Mouse (Mus musculus) intestine, embryonic 14.5 days (tissue): ENCODE results near the gene Iqcc. TPM values are rescaled to one million over a fixed set of nuclear protein-coding genes. Genes with fewer than 3 reads are reported as not detected.
A peak's percentile ranks its signal among the peaks of the same experiment; 100 is the strongest.

Experiments used
- ATAC-seq: fragments of 200-750 bp; cut with Nextera tagmentation; replicated peaks from 2 replicates; pipeline ENCODE4 v1.8.0; 2017; ENCODE audit warnings: low read depth, moderate number of reproducible peaks, moderate TSS enrichment, moderate library complexity; ENCODE audit not compliant: low FRiP score, low TSS enrichment
- DNase-seq: peaks from one replicate; pipeline ENCODE4 v3.0.0-alpha.2; 2018; ENCODE audit warnings: low spot score
- H3K27ac ChIP-seq: fragments of 300-500 bp; sonication (generic); 2 replicates; pipeline ENCODE4 v1.5.1; 2014; ENCODE audit warnings: low read depth, mild to moderate bottlenecking, control low read depth
- H3K27me3 ChIP-seq: fragments of 300-500 bp; sonication (generic); replicated peaks from 2 replicates; pipeline ENCODE4 v1.6.1; 2014; ENCODE audit warnings: low read length, control low read depth; ENCODE audit not compliant: control insufficient read depth, insufficient read depth
- H3K36me3 ChIP-seq: fragments of 300-500 bp; sonication (generic); 2 replicates; pipeline ENCODE4 v1.6.1; 2014; ENCODE audit warnings: low read length, control low read depth; ENCODE audit not compliant: control insufficient read depth, insufficient read depth
- H3K4me1 ChIP-seq: fragments of 300-500 bp; sonication (generic); replicated peaks from 2 replicates; pipeline ENCODE4 v1.6.1; 2014; ENCODE audit warnings: low read length, control low read depth, mixed read lengths; ENCODE audit not compliant: control insufficient read depth, insufficient read depth
- H3K4me2 ChIP-seq: fragments of 300-500 bp; sonication (generic); 2 replicates; pipeline ENCODE4 v1.6.1; 2014; ENCODE audit warnings: low read length
- H3K4me3 ChIP-seq: fragments of 300-500 bp; sonication (generic); 2 replicates; pipeline ENCODE4 v1.5.1; 2014; ENCODE audit warnings: low read depth, low read length, control low read depth, mixed read lengths
- H3K9ac ChIP-seq: fragments of 300-500 bp; sonication (generic); 2 replicates; pipeline ENCODE4 v1.6.1; 2014; ENCODE audit warnings: mild to moderate bottlenecking, low read length
- H3K9me3 ChIP-seq: fragments of 300-500 bp; sonication (generic); 2 replicates; pipeline ENCODE4 v1.6.1; 2016; ENCODE audit warnings: low read length, control low read depth; ENCODE audit not compliant: control insufficient read depth
- WGBS: fragments of 180-500 bp; shearing (Covaris S2); extraction: QIAGEN DNeasy Blood & Tissue Kit; methylation state at CpG from one replicate; pipeline ENCODE4 v1.1.7; 2014; 5-methylcytosine and 5-hydroxymethylcytosine counted together
- polyA plus RNA-seq: library from polyadenylated mRNA; unstranded; fragments of >200 nt; fragmentation: Nextera tagmentation; extraction: Ambion mirVana; gene quantifications from 2 replicates; pipeline ENCODE4 v1.2.1, GENCODE M21; 2014

Gene Iqcc
- polyA plus RNA-seq, result 26.2 and 26.4 TPM in 2 replicates

GRCm38 (mm10) chr4:129618786-129619691 is at the start of gene Iqcc:
Gene Iqcc, minus strand, starts transcription at chr4:129619099.
- Histone ChIP-seq H3K36me3 (peaks cover 19% of the 10 kb centered on the region), H3K9ac (peak within 1 kb of the TSS; percentile 83), H3K27ac (peak within 1 kb of the TSS; percentile 82), H3K4me1 (peaks cover 16% of the 10 kb centered on the region), H3K4me2 (peak within 1 kb of the TSS; percentile 87), H3K27me3 (no peaks in the 10 kb centered on the region), H3K9me3 (no peaks in the 10 kb centered on the region), H3K4me3 (peak within 1 kb of the TSS; percentile 77)
- DNase-seq (peak; percentile 92), ATAC-seq (peak; percentile 88)
- 5% methylated on average over 43 of the region's 44 CpGs for WGBS

- no peak for ATAC-seq
- 85% methylated on average over 3 of the region's 3 CpGs for WGBS
- no peaks in the 10 kb centered on the region for H3K9me3 ChIP-seq
- H3K4me1 ChIP-seq, result peaks cover 6% of the 10 kb centered on the region; the same call in 1 of the 2 replicates
- peaks cover 56% of the 10 kb centered on the region for H3K36me3 ChIP-seq
- no peak overlapping the region for H3K4me3 ChIP-seq
- DNase-seq, result no peak
- H3K4me2 ChIP-seq, result no peak overlapping the region
- H3K27me3 ChIP-seq, result no peaks in the 10 kb centered on the region
- no peak overlapping the region for H3K9ac ChIP-seq
- no peak overlapping the region for H3K27ac ChIP-seq
Observed at GRCm38 (mm10) chr4:129662255-129662813, 43.4 kb upstream of the Iqcc start.

GRCm38 (mm10) chr4:129661584-129661983 is 42.7 kb upstream of the Iqcc start:
- ATAC-seq (no peak), DNase-seq (no peak)
- Histone ChIP-seq H3K4me1 (peaks cover 6% of the 10 kb centered on the region; the same call in 1 of the 2 replicates), H3K4me2 (no peak overlapping the region), H3K4me3 (no peak overlapping the region), H3K36me3 (peaks cover 60% of the 10 kb centered on the region), H3K9me3 (no peaks in the 10 kb centered on the region), H3K27me3 (no peaks in the 10 kb centered on the region), H3K9ac (no peak overlapping the region), H3K27ac (peak overlapping the region; percentile 23; the same call in 1 of the 2 replicates)
- WGBS, result 42% methylated on average over 3 of the region's 3 CpGs

- ATAC-seq (no peak), DNase-seq (no peak)
- Histone ChIP-seq H3K4me3 (no peak overlapping the region), H3K9ac (no peak overlapping the region), H3K4me2 (no peak overlapping the region), H3K27me3 (no peaks in the 10 kb centered on the region), H3K9me3 (no peaks in the 10 kb centered on the region), H3K27ac (no peak overlapping the region), H3K4me1 (no peaks in the 10 kb centered on the region), H3K36me3 (peaks cover 98% of the 10 kb centered on the region)
- WGBS, result 90% methylated on average over 14 of the region's 14 CpGs
Observed at GRCm38 (mm10) chr4:129654770-129655169, 35.9 kb upstream of the Iqcc start.

GRCm38 (mm10) chr4:129650359-129650758 is 31.5 kb upstream of the Iqcc start:
- ATAC-seq, result no peak
- Histone ChIP-seq H3K9me3 (no peaks in the 10 kb centered on the region), H3K4me1 (no peaks in the 10 kb centered on the region), H3K4me2 (no peak overlapping the region), H3K4me3 (no peak overlapping the region), H3K36me3 (peaks cover 98% of the 10 kb centered on the region), H3K27ac (no peak overlapping the region), H3K9ac (no peak overlapping the region), H3K27me3 (no peaks in the 10 kb centered on the region)
- WGBS, result 96% methylated on average over 8 of the region's 8 CpGs
- DNase-seq, result no peak

- WGBS, result 78% methylated on average over 1 of the region's 1 CpGs
- H3K4me2 ChIP-seq, result no peak overlapping the region
- no peaks in the 10 kb centered on the region for H3K27me3 ChIP-seq
- no peak overlapping the region for H3K4me3 ChIP-seq
- no peaks in the 10 kb centered on the region for H3K9me3 ChIP-seq
- no peak overlapping the region for H3K9ac ChIP-seq
- peaks cover 96% of the 10 kb centered on the region for H3K36me3 ChIP-seq
- DNase-seq, result no peak
- H3K4me1 ChIP-seq, result no peaks in the 10 kb centered on the region
- ATAC-seq, result no peak
- H3K27ac ChIP-seq, result no peak overlapping the region
Observed at GRCm38 (mm10) chr4:129648656-129649055, 29.8 kb upstream of the Iqcc start.

GRCm38 (mm10) chr4:129645204-129645603 is 26.3 kb upstream of the Iqcc start:
- no peak overlapping the region for H3K9ac ChIP-seq
- H3K4me3 ChIP-seq, result no peak overlapping the region
- H3K4me2 ChIP-seq, result no peak overlapping the region
- ATAC-seq (no peak), DNase-seq (no peak)
- H3K27ac ChIP-seq, result no peak overlapping the region
- no peaks in the 10 kb centered on the region for H3K9me3 ChIP-seq
- H3K36me3 ChIP-seq, result peaks cover 67% of the 10 kb centered on the region
- H3K4me1 ChIP-seq, result peaks cover 5% of the 10 kb centered on the region; the same call in 1 of the 2 replicates
- no peaks in the 10 kb centered on the region for H3K27me3 ChIP-seq
- 86% methylated on average over 6 of the region's 6 CpGs for WGBS

- Histone ChIP-seq H3K9me3 (no peaks in the 10 kb centered on the region), H3K4me1 (peaks cover 21% of the 10 kb centered on the region), H3K27me3 (no peaks in the 10 kb centered on the region), H3K27ac (no peak overlapping the region), H3K4me3 (peak overlapping the region; percentile 67; the same call in 1 of the 2 replicates), H3K9ac (no peak overlapping the region), H3K36me3 (peaks cover 58% of the 10 kb centered on the region), H3K4me2 (peak overlapping the region; percentile 90)
- DNase-seq (no peak), ATAC-seq (no peak)
- 54% methylated on average over 5 of the region's 5 CpGs for WGBS
Observed at GRCm38 (mm10) chr4:129641756-129642155, 22.9 kb upstream of the Iqcc start.
